Mouse (Mus musculus): ENCODE results near the gene Whamm. TPM values are rescaled to one million over a fixed set of nuclear protein-coding genes. Genes with fewer than 3 reads are reported as not detected.

Gene Whamm
- 9.9 and 10.1 TPM in 2 replicates for polyA plus RNA-seq (2014; fragmentation: Nextera tagmentation; extraction: Ambion mirVana)

DNA sequence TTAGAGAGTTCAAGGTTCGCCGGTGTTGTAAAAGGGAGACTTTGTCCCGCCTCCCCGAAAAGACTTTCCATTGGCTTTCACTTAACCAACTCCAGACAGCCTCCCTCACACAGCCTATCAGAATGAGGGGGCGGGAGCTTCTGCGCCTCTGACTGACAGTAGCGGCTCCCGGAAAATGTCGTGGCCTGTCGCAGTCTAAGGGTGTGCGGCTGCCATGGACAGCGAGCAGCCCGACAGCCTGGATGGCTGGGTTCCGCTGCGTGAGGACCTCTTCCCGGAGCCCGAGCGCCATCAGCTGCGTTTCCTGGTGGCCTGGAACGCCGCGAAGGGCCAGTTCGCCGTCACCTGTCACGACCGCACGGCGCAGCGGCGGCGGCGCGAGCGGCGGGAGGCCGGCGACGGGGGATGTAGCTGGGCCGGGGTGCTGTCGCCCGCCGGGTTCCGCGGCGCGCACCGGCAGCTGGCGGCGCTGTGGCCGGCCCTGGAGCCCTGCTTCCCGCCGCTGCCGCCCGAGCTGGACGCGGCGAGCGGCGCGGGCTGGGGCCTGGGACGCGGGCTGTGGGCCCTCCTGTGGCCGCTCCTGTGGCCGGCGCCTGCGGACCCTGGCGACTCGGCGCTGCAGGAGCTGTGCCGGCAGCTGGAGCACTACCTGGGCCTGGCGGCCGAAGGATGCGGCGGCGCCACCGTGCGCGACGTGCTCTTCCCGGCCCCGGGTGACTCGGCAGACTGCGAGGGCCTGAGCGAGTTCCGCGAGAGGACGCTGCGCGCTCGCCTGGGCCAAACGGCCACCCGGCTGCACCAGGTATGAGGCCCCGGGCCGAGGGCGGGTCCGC lies at the start of gene Whamm:
Gene Whamm (plus strand): TSS at position 159 of the 833 bp plus-strand sequence.
- ATAC-seq (ENCODE audit: low FRiP score, low TSS enrichment): peak; percentile 100
- Histone ChIP-seq H3K27ac (replicated peaks; ENCODE audit: low read depth, low read length) (peak within 1 kb of the TSS; percentile 95), H3K27me3 (ENCODE audit: control insufficient read depth, insufficient read depth, low read length) (no peaks in the 10 kb centered on the region), H3K4me3 (replicated peaks; ENCODE audit: low read depth, low read length) (peak within 1 kb of the TSS; percentile 83), H3K36me3 (ENCODE audit: control insufficient read depth, insufficient read depth, low read length) (peaks cover 14% of the 10 kb centered on the region; the same call in 1 of the 2 replicates), H3K9ac (replicated peaks; ENCODE audit: low read length) (peak within 1 kb of the TSS; percentile 82), H3K4me2 (ENCODE audit: low read length) (peak within 1 kb of the TSS; percentile 68), H3K9me3 (ENCODE audit: control insufficient read depth, low read length) (no peaks in the 10 kb centered on the region), H3K4me1 (ENCODE audit: control insufficient read depth, insufficient read depth, low read length) (peaks cover 17% of the 10 kb centered on the region)
- DNase-seq: peak; percentile 96
- WGBS: under 1% methylated on average over 85 of the region's 96 CpGs

DNA sequence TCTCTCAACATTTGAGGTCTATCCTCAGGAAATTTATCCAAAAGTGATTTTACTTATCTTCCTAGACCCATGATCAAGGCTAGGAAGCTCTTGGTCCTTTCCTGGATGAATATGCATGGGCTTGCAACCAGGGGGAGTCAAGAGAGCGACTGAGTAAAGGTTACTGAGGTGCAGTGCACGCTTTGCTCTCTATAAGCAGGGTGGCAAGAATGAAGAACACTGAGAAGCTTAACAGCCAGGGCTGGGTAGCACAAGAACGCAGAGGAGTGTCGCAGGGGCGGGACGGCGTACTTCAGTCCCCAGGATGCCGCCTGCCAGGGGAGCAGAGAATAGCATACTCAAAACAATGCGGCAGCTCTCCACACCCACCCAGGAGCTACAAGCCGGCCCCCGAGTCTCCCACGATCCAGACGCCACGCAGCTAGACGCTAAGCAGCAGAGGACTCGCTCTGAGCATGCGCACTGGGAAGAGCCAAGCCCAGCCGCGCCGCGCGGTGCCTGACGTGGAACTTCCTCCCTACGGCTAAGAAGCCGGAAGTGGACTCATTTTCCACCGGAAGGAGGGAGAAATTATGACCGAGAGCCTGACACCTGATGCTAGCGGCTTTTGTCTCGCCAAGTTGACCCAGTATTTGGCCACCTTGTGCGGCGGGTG lies 47.9 kb upstream of the Whamm start:
- WGBS: under 1% methylated on average over 31 of the region's 31 CpGs
- Histone ChIP-seq H3K9me3 (ENCODE audit: control insufficient read depth, low read length) (no peaks in the 10 kb centered on the region), H3K27ac (replicated peaks; ENCODE audit: low read depth, low read length) (peak overlapping the region; percentile 98), H3K9ac (replicated peaks; ENCODE audit: low read length) (peak overlapping the region; percentile 79), H3K36me3 (ENCODE audit: control insufficient read depth, insufficient read depth, low read length) (peaks cover 7% of the 10 kb centered on the region; the same call in 1 of the 2 replicates), H3K4me3 (replicated peaks; ENCODE audit: low read depth, low read length) (peak overlapping the region; percentile 69), H3K4me2 (ENCODE audit: low read length) (peak overlapping the region; percentile 66), H3K27me3 (ENCODE audit: control insufficient read depth, insufficient read depth, low read length) (no peaks in the 10 kb centered on the region), H3K4me1 (ENCODE audit: control insufficient read depth, insufficient read depth, low read length) (peaks cover 19% of the 10 kb centered on the region)
- ATAC-seq (ENCODE audit: low FRiP score, low TSS enrichment) (peak; percentile 97), DNase-seq (peak; percentile 99)

DNA sequence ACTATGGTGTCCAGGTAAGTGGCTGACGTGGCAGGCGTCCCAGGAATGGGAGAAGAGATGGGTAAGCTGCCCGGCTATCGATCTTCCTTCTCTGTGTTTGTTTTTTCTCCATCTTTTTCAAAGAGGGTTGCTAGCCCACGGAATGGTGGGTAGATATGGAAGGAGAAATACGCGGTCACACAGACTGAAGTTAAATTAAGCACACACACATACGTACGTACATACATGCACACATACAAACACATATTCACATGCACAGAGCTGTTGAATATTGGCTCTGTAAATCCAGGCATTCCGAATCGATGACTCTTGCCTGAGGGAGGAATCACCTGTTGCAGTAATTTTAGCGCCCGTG lies 47.4 kb upstream of the Whamm start:
- peaks cover 19% of the 10 kb centered on the region for H3K4me1 ChIP-seq (ENCODE audit: control insufficient read depth, insufficient read depth, low read length)
- peak overlapping the region; percentile 98 for H3K27ac ChIP-seq (replicated peaks; ENCODE audit: low read depth, low read length)
- WGBS: 10% methylated on average over 13 of the region's 13 CpGs

DNA sequence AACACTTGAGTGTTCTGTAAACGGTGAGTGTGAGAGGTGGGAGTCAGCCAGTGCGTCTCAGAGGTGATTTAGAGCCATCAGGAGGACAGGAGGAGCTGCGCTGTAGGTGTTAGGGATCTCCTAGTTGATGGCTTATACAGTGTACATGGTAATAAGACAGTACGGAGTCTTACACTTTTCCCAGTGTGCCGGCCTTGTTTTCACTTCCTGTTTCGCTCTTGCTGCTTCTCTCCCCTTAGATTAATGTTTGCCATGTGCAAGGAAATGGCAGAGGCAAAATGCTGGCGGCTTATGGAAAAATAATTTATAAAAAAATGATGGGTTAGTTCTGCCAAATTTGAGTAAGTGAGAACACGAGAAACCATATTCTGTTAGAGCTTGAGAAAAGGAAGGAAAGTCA lies 42.1 kb upstream of the Whamm start:
- H3K27me3 ChIP-seq (ENCODE audit: control insufficient read depth, insufficient read depth, low read length): no peaks in the 10 kb centered on the region
- no peaks in the 10 kb centered on the region for H3K9me3 ChIP-seq (ENCODE audit: control insufficient read depth, low read length)
- peaks cover 59% of the 10 kb centered on the region for H3K36me3 ChIP-seq (ENCODE audit: control insufficient read depth, insufficient read depth, low read length)
- no peak overlapping the region for H3K4me2 ChIP-seq (ENCODE audit: low read length)
- H3K27ac ChIP-seq (replicated peaks; ENCODE audit: low read depth, low read length): no peak overlapping the region
- no peak overlapping the region for H3K9ac ChIP-seq (replicated peaks; ENCODE audit: low read length)
- peaks cover 12% of the 10 kb centered on the region for H3K4me1 ChIP-seq (ENCODE audit: control insufficient read depth, insufficient read depth, low read length)
- no peak for ATAC-seq (ENCODE audit: low FRiP score, low TSS enrichment)
- no peak for DNase-seq
- 95% methylated on average over 8 of the region's 8 CpGs for WGBS
- no peak overlapping the region for H3K4me3 ChIP-seq (replicated peaks; ENCODE audit: low read depth, low read length)

More for the DNA sequence above, 47.4 kb upstream of the Whamm start:
- ATAC-seq (ENCODE audit: low FRiP score, low TSS enrichment): no peak; the same call in 1 of the 2 replicates
- no peaks in the 10 kb centered on the region for H3K9me3 ChIP-seq (ENCODE audit: control insufficient read depth, low read length)
- no peak for DNase-seq
- peak overlapping the region; percentile 79 for H3K9ac ChIP-seq (replicated peaks; ENCODE audit: low read length)
- H3K4me2 ChIP-seq (ENCODE audit: low read length): peak overlapping the region; percentile 66
- H3K27me3 ChIP-seq (ENCODE audit: control insufficient read depth, insufficient read depth, low read length): no peaks in the 10 kb centered on the region
- H3K36me3 ChIP-seq (ENCODE audit: control insufficient read depth, insufficient read depth, low read length): peaks cover 10% of the 10 kb centered on the region
- peak overlapping the region; percentile 69 for H3K4me3 ChIP-seq (replicated peaks; ENCODE audit: low read depth, low read length)

DNA sequence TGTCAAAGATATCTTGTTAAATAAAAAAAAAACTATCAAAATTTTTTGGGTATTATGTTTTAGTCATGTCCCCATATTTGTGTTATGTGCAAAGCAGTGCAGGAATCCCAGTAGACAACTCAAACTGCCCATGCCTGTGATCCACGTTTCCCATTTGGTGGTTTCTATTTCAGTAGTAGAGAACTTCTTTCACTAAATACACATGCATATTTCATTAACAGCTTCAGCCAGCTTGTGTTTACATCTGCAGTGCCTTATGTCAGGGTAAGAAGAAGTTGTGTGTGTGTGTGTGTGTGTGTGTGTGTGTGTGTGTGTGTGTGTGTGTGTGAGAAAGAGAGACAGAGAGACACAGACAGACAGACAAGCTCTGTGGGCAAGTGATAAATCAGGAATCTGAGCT lies 39.6 kb upstream of the Whamm start:
- H3K27ac ChIP-seq (replicated peaks; ENCODE audit: low read depth, low read length): no peak overlapping the region
- no peak overlapping the region for H3K4me2 ChIP-seq (ENCODE audit: low read length)
- WGBS: 90% methylated on average over 1 of the region's 1 CpGs
- H3K4me3 ChIP-seq (replicated peaks; ENCODE audit: low read depth, low read length): no peak overlapping the region
- no peak for DNase-seq
- no peak for ATAC-seq (ENCODE audit: low FRiP score, low TSS enrichment)
- no peaks in the 10 kb centered on the region for H3K9me3 ChIP-seq (ENCODE audit: control insufficient read depth, low read length)
- no peaks in the 10 kb centered on the region for H3K4me1 ChIP-seq (ENCODE audit: control insufficient read depth, insufficient read depth, low read length)
- H3K36me3 ChIP-seq (ENCODE audit: control insufficient read depth, insufficient read depth, low read length): peaks cover 71% of the 10 kb centered on the region
- no peak overlapping the region for H3K9ac ChIP-seq (replicated peaks; ENCODE audit: low read length)
- no peaks in the 10 kb centered on the region for H3K27me3 ChIP-seq (ENCODE audit: control insufficient read depth, insufficient read depth, low read length)

DNA sequence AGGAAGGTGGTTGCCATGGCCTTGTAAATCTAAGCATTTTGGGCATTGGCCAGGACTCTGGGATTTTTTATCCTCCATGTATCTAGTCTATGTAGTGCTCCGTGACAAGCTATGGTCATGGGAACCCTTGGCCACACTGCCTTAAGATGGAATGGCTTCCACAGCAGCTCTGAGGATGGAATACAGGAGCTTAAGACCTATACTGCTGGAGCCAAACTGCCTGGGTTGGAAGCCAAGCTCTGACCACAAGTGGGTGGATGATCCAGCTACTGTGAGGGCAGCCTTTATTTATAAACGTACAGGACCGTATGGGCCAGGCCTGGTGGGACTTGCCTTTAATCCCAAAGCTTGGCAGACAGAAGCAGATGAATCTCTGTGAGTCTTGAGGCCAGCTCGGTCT lies 34.6 kb upstream of the Whamm start:
- H3K4me2 ChIP-seq (ENCODE audit: low read length): no peak overlapping the region
- peaks cover 34% of the 10 kb centered on the region for H3K36me3 ChIP-seq (ENCODE audit: control insufficient read depth, insufficient read depth, low read length)
- H3K9me3 ChIP-seq (ENCODE audit: control insufficient read depth, low read length): no peaks in the 10 kb centered on the region
- ATAC-seq (ENCODE audit: low FRiP score, low TSS enrichment): no peak
- no peak overlapping the region for H3K4me3 ChIP-seq (replicated peaks; ENCODE audit: low read depth, low read length)
- no peak overlapping the region for H3K9ac ChIP-seq (replicated peaks; ENCODE audit: low read length)
- no peak overlapping the region for H3K27ac ChIP-seq (replicated peaks; ENCODE audit: low read depth, low read length)
- H3K27me3 ChIP-seq (ENCODE audit: control insufficient read depth, insufficient read depth, low read length): no peaks in the 10 kb centered on the region
- H3K4me1 ChIP-seq (ENCODE audit: control insufficient read depth, insufficient read depth, low read length): peaks cover 13% of the 10 kb centered on the region; the same call in 1 of the 2 replicates
- no peak for DNase-seq
- WGBS: 95% methylated on average over 4 of the region's 4 CpGs

DNA sequence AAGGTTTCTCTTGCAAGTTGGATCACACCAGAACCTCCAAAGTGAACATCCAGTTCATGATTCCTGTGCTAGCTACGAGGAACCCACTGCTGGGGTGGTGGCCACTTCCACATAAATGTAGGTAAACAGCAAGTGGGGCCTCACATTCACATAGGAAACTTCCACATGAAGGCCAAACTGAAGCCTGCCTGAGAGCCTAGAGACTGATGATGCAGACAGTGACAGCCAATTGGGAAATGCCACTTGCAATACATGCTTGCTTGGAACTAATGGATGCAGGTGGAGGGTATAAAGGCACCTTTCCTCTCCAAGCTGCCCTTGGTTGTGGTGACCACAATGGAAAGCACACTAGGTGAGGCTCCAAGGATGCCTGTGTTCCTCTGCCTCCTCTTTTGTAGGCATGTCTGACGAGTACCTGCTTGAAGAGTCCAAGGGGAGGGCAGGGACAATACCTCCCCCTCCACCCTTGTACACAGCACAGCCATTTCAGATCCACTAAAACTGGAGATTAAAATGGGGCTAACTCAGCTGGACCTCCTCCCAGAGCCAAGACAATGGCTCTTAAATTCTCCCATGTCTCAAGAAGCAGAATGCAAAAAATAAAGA lies 32.9 kb upstream of the Whamm start:
- H3K4me1 ChIP-seq (ENCODE audit: control insufficient read depth, insufficient read depth, low read length): peaks cover 13% of the 10 kb centered on the region; the same call in 1 of the 2 replicates
- 74% methylated on average over 2 of the region's 2 CpGs for WGBS
- no peak overlapping the region for H3K27ac ChIP-seq (replicated peaks; ENCODE audit: low read depth, low read length)
- H3K4me2 ChIP-seq (ENCODE audit: low read length): no peak overlapping the region
- DNase-seq (peak; percentile 47), ATAC-seq (ENCODE audit: low FRiP score, low TSS enrichment) (no peak)
- H3K36me3 ChIP-seq (ENCODE audit: control insufficient read depth, insufficient read depth, low read length): peaks cover 19% of the 10 kb centered on the region
- no peaks in the 10 kb centered on the region for H3K9me3 ChIP-seq (ENCODE audit: control insufficient read depth, low read length)
- no peak overlapping the region for H3K4me3 ChIP-seq (replicated peaks; ENCODE audit: low read depth, low read length)
- H3K27me3 ChIP-seq (ENCODE audit: control insufficient read depth, insufficient read depth, low read length): no peaks in the 10 kb centered on the region
- H3K9ac ChIP-seq (replicated peaks; ENCODE audit: low read length): no peak overlapping the region

DNA sequence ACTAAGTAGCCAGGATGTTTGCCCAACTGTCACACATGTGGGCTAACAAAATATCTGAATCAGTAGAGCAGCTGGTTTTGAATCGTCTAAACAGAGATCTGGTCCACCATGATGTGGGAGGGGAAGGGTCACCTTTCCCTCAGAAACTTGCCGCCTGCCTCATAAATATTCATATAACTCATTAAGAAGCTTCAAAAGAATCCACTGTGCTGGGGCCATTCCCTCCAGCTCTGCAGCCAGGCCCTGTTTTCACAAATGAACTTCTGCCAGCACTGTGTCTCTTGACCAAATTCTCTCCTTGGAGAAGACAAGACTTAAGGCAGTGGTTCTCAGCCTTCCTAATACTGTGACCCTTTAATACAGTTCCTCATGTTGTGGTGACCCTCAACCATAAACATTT lies 31.5 kb upstream of the Whamm start:
- Histone ChIP-seq H3K36me3 (ENCODE audit: control insufficient read depth, insufficient read depth, low read length) (peaks cover 9% of the 10 kb centered on the region), H3K4me3 (replicated peaks; ENCODE audit: low read depth, low read length) (no peak overlapping the region), H3K27ac (replicated peaks; ENCODE audit: low read depth, low read length) (no peak overlapping the region), H3K27me3 (ENCODE audit: control insufficient read depth, insufficient read depth, low read length) (no peaks in the 10 kb centered on the region), H3K9me3 (ENCODE audit: control insufficient read depth, low read length) (no peaks in the 10 kb centered on the region), H3K4me1 (ENCODE audit: control insufficient read depth, insufficient read depth, low read length) (peaks cover 13% of the 10 kb centered on the region; the same call in 1 of the 2 replicates), H3K9ac (replicated peaks; ENCODE audit: low read length) (no peak overlapping the region), H3K4me2 (ENCODE audit: low read length) (no peak overlapping the region)
- ATAC-seq (ENCODE audit: low FRiP score, low TSS enrichment) (no peak), DNase-seq (peak; percentile 27)
- WGBS: 8% methylated on average over 2 of the region's 2 CpGs

Data from midbrain, embryonic 14.5 days (tissue).